Mouse (Mus musculus) bone marrow macrophage, adult 2 months (primary cell): ENCODE results near the gene Fkbp5.

Source experiments
- CTCF ChIP-seq: IDR thresholded peaks from 2 replicates; pipeline ENCODE4 v1.5.1; 2012; ENCODE audit warnings: low read depth, mild to moderate bottlenecking, low read length, moderate library complexity
- POLR2A ChIP-seq: IDR thresholded peaks from 2 replicates; pipeline ENCODE4 v1.6.1; 2012; ENCODE audit warnings: mild to moderate bottlenecking, low read depth, low read length, borderline replicate concordance

DNA sequence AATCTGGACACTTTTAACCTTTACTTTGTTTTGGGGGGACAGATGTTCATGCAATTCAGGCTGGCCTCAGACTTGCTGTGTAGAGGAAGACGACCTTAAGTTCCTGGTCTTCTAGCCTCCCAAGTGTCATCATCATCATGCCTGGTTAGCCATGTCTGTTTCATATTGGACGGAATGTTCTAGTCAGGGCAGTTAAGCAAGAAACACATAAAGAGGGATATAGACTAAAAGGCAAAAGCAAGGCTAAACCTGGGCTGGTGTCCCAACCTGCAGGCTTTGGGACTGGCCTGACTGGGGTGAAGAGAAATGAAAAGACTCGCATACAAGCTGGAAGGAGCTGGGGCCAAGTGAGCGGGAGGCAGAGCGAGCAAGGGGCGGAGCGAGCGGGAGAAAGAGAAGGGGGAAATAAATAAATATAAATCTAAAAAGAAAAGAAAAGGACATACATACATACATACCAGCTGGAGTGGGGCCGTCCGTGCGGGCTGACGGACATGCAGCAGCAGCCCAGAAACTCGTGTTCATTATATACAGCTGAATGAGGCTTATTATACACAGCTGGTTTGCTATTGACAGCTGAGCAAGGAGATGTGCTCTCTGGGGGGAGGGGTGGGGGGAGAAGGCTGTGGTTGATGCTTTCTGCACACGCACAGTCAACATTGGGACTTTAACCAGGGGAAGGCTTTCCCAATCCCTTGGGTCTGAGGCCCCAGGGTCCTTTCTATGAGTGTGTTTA is 26.1 kb downstream of the Fkbp5 start:
- TF ChIP-seq CTCF: no peak
- no peak for TF ChIP-seq POLR2A
